Mouse (Mus musculus) MEL (cell line): ENCODE measurements around the gene Bmp6.

ENCODE experiments used
- CTCF ChIP-seq, 3 experiments: IDR thresholded peaks in 2 of 3; conservative IDR thresholded peaks in 1 of 3; 2 replicates each; pipeline ENCODE4 v1.5.1; 2011 to 2012; ENCODE audit warnings: low read length in 3 of 3, low read depth in 2 of 3, mild to moderate bottlenecking in 2 of 3, improper control_type of control experiment in 1 of 3, inconsistent platforms in 1 of 3, mixed read lengths in 1 of 3, moderate library complexity in 1 of 3; ENCODE audit not compliant: control insufficient read depth in 1 of 3, insufficient read depth in 1 of 3, poor library complexity in 1 of 3, severe bottlenecking in 1 of 3
- ELF1 ChIP-seq: IDR thresholded peaks from 2 replicates; pipeline ENCODE4 v1.6.1; 2014; ENCODE audit warnings: low read depth, mild to moderate bottlenecking, inconsistent platforms, low read length, improper control_type of control experiment, moderate library complexity
- GATA1 ChIP-seq: IDR thresholded peaks from 2 replicates; pipeline ENCODE4 v1.6.1; 2011; ENCODE audit warnings: low read depth, low read length, improper control_type of control experiment
- HCFC1 ChIP-seq: IDR thresholded peaks from 2 replicates; pipeline ENCODE4 v1.6.1; 2012; ENCODE audit warnings: low read depth, mild to moderate bottlenecking, inconsistent platforms, low read length, improper control_type of control experiment, moderate library complexity
- MAFK ChIP-seq: IDR thresholded peaks from 2 replicates; pipeline ENCODE4 v1.6.1; 2011; ENCODE audit warnings: low read depth, mild to moderate bottlenecking, low read length, improper control_type of control experiment, borderline replicate concordance
- MAZ ChIP-seq: IDR thresholded peaks from 2 replicates; pipeline ENCODE4 v1.6.1; 2012; ENCODE audit warnings: low read depth, mild to moderate bottlenecking, inconsistent platforms, low read length, improper control_type of control experiment
- NELFE ChIP-seq: IDR thresholded peaks from 2 replicates; pipeline ENCODE4 v1.6.1; 2011; ENCODE audit warnings: low read depth, low read length, improper control_type of control experiment
- POLR2A ChIP-seq, 2 experiments: IDR thresholded peaks; 2 replicates each; pipeline ENCODE4 v1.6.1; 2011 to 2012; ENCODE audit warnings: low read length in 2 of 2, mild to moderate bottlenecking in 2 of 2, control low read depth in 1 of 2, improper control_type of control experiment in 1 of 2, low read depth in 1 of 2, moderate library complexity in 1 of 2; ENCODE audit not compliant: control insufficient read depth in 1 of 2, insufficient read depth in 1 of 2, poor library complexity in 1 of 2
- SIN3A ChIP-seq: IDR thresholded peaks from 2 replicates; pipeline ENCODE4 v1.6.1; 2012; ENCODE audit warnings: low read length, improper control_type of control experiment, inconsistent platforms
- TBP ChIP-seq: IDR thresholded peaks from 2 replicates; pipeline ENCODE4 v1.8.0; 2011; ENCODE audit warnings: low read depth, low read length, improper control_type of control experiment
- ZNF384 ChIP-seq: IDR thresholded peaks from 2 replicates; pipeline ENCODE4 v1.6.1; 2012; ENCODE audit warnings: low read depth, mild to moderate bottlenecking, inconsistent platforms, low read length, improper control_type of control experiment

DNA sequence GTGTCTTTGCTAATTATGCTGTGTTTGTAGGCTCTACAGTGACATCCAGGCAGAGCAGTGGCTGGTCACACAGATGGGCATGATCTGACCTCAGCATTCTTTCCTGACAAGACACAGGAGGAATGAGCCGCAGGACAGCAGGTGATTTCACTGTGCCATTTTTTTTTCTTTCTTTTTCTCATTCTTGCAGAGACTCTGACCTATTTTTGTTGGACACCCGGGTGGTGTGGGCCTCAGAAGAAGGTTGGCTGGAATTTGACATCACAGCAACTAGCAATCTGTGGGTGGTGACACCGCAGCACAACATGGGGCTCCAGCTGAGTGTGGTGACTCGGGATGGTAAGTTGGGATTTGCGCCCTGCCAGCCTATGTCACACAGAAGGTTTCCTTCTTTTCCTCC, 139.8 kb downstream of the Bmp6 start:
- TF ChIP-seq CTCF (IDR thresholded peaks at IDR 0.05 in 2 of 3, conservative IDR thresholded peaks at IDR 0.05 in 1 of 3; ENCODE audit: control insufficient read depth in 1 of 3, insufficient read depth in 1 of 3, low read depth in 2 of 3, low read length in 3 of 3, poor library complexity in 1 of 3, severe bottlenecking in 1 of 3): no peak
- no peak for TF ChIP-seq HCFC1
- TF ChIP-seq ZNF384: no peak
- no peak for TF ChIP-seq TBP
- no peak for TF ChIP-seq POLR2A (IDR thresholded peaks at IDR 0.05; ENCODE audit: control insufficient read depth in 1 of 2, insufficient read depth in 1 of 2, low read depth in 1 of 2, low read length in 2 of 2, poor library complexity in 1 of 2)
- no peak for TF ChIP-seq MAFK
- TF ChIP-seq MAZ: no peak
- TF ChIP-seq GATA1: no peak
- TF ChIP-seq NELFE: no peak
- TF ChIP-seq SIN3A: no peak
- no peak for TF ChIP-seq ELF1
